Mouse (Mus musculus) liver, postnatal 0 days (tissue): ENCODE results near the gene Ptprd.

Source experiments
- CTCF ChIP-seq: sonication (generic); IDR thresholded peaks from 2 replicates; pipeline ENCODE4 v1.5.1; 2016; ENCODE audit warnings: antibody characterized with exemption, low read depth
- EP300 ChIP-seq: IDR thresholded peaks from 2 replicates; pipeline ENCODE4 v1.6.1; 2016; ENCODE audit warnings: antibody characterized with exemption, low read depth, mild to moderate bottlenecking

- TF ChIP-seq CTCF (no peak), EP300 (no peak)
Observed at GRCm38 (mm10) chr4:77861269-77861668, 350.5 kb downstream of the Ptprd start.
